Mouse (Mus musculus): ENCODE results near the gene BC017158. TPM values are rescaled to one million over a fixed set of nuclear protein-coding genes. Genes with fewer than 3 reads are reported as not detected.
A peak's percentile ranks its signal among the peaks of the same experiment; 100 is the strongest.

The BC017158 gene
- polyA plus RNA-seq, 1 experiment from 2014 or later, result 34.7 TPM

DNA sequence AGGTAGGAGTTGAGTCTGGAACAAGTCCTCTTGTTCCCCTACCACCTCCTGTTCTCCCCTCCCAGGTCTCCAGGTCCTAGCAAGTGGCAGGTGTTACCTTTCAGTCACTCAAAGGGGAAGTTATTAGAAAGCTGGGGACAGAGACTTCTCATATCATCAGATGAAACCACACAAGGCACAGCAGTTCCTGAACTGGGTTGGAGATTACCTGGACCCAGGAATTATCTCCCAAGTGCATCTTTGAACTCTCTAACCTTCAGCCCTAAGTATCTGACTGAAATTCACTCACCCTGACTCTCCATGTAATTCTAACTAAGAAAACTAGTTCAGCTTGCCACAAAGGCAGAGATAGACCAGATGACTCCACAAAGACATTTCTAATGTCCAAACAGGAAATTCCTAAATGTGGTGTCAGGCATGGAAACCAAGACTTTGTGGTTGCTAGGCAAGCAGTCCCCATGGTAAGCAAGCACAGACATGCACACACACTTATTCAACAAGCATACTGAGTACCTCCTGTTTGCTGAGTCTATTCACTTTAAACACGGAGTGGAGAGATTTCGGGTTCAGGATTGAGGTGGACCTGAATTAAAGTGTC lies 22.3 kb upstream of the BC017158 start:
- Histone ChIP-seq H3K27me3 (replicated peaks) (no peaks in the 10 kb centered on the region), H3K4me1 (peaks cover 25% of the 10 kb centered on the region), H3K4me2 (no peak overlapping the region), H3K4me3 (replicated peaks) (no peak overlapping the region), H3K9ac (no peak overlapping the region), H3K36me3 (no peaks in the 10 kb centered on the region), H3K9me3 (no peaks in the 10 kb centered on the region), H3K27ac (peak overlapping the region; percentile 85)
- no peak for ATAC-seq (ENCODE audit: insufficient read depth, low FRiP score, low read depth)
- 49% methylated on average over 2 of the region's 2 CpGs for WGBS

DNA sequence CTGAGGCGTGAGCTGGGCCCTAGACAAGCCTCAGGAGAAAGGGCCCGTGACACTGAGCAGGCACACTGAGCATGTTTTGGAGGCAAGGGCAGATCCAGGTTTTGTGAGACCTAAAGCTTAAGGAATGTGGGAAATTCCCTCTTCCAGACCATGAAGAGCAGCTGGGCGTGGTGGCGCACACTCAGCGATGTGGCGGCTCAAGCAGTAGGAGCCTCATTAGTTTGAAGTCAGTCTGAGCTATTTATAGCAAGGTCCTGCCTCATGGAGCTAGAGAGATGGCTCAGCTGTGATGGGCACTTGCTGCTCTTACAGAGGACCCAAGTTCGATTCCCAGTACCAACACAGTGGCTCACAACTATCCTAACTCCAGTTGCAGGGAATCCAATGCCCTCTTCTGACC lies 21.2 kb upstream of the BC017158 start:
- H3K9ac ChIP-seq, result no peak overlapping the region
- WGBS, result 64% methylated on average over 7 of the region's 7 CpGs
- H3K4me2 ChIP-seq, result no peak overlapping the region
- no peak overlapping the region for H3K4me3 ChIP-seq (replicated peaks)
- no peaks in the 10 kb centered on the region for H3K9me3 ChIP-seq
- H3K36me3 ChIP-seq, result no peaks in the 10 kb centered on the region
- no peak overlapping the region for H3K27ac ChIP-seq
- peaks cover 25% of the 10 kb centered on the region for H3K4me1 ChIP-seq
- H3K27me3 ChIP-seq (replicated peaks), result no peaks in the 10 kb centered on the region
- no peak for ATAC-seq (ENCODE audit: insufficient read depth, low FRiP score, low read depth)

DNA sequence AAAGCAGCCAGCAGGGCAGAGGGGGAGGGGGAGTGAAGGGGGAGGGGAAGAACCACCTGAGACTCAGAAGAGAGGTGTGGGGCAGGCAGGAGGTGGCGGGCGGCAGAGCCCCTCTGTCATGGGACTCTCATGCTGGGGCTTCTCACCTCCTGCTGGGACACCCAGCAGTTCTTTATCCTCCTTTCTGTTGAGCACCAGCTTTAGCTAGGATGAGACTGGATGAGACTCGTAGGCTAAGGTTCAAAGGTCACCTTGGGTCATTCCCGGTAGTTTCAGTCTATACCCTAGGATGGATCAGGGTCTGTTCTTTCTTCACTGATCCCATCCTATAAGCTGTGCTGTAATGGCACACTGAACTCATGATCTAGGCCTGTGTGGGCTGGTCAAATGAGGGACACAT lies 19.0 kb upstream of the BC017158 start:
- Histone ChIP-seq H3K36me3 (no peaks in the 10 kb centered on the region), H3K4me2 (no peak overlapping the region), H3K4me3 (replicated peaks) (no peak overlapping the region), H3K27ac (no peak overlapping the region), H3K9ac (no peak overlapping the region), H3K9me3 (no peaks in the 10 kb centered on the region), H3K4me1 (peaks cover 25% of the 10 kb centered on the region), H3K27me3 (replicated peaks) (no peaks in the 10 kb centered on the region)
- WGBS, result 60% methylated on average over 4 of the region's 4 CpGs
- ATAC-seq (ENCODE audit: insufficient read depth, low FRiP score, low read depth), result no peak

DNA sequence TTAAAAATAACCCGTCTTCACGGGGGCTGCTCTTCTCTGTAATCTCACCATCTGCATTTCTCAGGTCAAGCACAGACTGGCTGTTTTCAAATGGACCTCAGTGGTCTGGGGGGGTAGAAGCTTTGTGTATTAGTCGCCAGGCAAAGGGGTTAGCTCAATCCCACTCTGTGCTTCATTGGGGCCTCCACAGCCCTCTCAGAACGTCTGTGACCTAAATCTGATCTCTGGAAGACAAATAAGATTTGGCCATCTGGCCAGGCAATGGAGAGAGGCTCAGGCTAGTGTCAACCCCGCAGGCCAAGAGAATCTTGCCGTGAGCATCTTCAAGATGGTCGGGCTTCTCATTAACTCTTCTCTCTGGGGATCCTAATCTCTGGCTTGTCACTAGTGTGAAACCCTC lies 16.5 kb upstream of the BC017158 start:
- no peak overlapping the region for H3K9ac ChIP-seq
- no peaks in the 10 kb centered on the region for H3K36me3 ChIP-seq
- 56% methylated on average over 7 of the region's 7 CpGs for WGBS
- no peak overlapping the region for H3K4me3 ChIP-seq (replicated peaks)
- no peaks in the 10 kb centered on the region for H3K9me3 ChIP-seq
- peaks cover 13% of the 10 kb centered on the region for H3K4me1 ChIP-seq
- H3K27ac ChIP-seq, result no peak overlapping the region
- no peaks in the 10 kb centered on the region for H3K27me3 ChIP-seq (replicated peaks)
- no peak overlapping the region for H3K4me2 ChIP-seq
- ATAC-seq (ENCODE audit: insufficient read depth, low FRiP score, low read depth), result no peak

DNA sequence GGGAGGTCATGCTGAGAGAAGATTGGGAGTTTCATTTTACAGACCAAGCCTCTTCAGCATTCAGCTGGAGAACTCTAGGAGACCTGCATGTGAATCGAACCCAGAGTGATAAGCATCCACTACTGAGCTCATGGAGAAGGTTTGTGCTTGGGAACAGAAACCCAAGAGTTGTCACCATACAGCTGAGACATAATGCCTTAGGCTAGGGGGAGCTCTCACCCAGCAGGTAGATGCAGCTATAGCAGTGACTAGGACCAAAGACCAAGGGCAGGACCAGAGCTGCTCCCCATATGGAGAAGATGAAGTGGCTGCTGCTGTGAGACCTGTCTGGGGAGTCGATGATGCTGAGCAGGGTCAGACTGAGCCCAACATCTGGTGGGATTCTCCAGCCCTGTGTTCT lies 15.6 kb upstream of the BC017158 start:
- no peaks in the 10 kb centered on the region for H3K9me3 ChIP-seq
- H3K4me3 ChIP-seq (replicated peaks), result no peak overlapping the region
- no peaks in the 10 kb centered on the region for H3K27me3 ChIP-seq (replicated peaks)
- no peaks in the 10 kb centered on the region for H3K36me3 ChIP-seq
- no peak overlapping the region for H3K27ac ChIP-seq
- no peak overlapping the region for H3K9ac ChIP-seq
- ATAC-seq (ENCODE audit: insufficient read depth, low FRiP score, low read depth), result no peak
- peaks cover 6% of the 10 kb centered on the region for H3K4me1 ChIP-seq
- 85% methylated on average over 2 of the region's 2 CpGs for WGBS
- H3K4me2 ChIP-seq, result no peak overlapping the region

DNA sequence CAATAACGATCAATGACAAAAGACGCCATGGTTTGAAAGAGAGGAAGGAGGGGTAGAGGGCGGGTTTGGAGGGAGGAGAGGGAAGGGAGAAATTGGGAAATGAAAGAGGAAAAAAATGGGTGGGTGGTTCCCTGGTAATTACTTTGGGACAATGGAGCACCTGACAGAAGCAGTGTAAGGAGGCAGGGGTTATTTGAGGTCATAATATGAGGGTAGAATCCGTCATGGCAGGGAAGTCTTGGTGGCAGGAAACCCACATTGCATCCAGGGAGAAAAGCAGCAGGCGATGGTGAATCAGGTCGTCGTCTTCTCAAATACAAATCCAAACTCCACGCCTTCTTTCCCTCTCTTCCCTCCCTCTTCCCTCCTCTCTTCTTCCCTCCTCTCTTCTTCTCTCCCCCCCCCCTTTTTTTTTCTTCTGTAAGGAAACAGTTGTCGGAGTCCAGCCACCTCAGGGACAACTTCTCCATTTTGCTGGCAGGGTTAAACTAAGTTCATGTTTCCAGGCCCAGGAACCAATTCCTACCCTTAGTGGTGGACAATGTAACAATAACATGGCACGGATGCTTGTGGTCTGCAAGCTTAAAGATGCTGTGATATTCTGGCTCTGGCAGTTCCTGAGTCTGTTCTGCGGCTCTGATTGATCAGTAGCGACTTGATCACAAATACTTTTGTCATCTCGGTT lies 14.5 kb upstream of the BC017158 start:
- no peaks in the 10 kb centered on the region for H3K9me3 ChIP-seq
- no peaks in the 10 kb centered on the region for H3K36me3 ChIP-seq
- H3K4me2 ChIP-seq, result no peak overlapping the region
- no peak overlapping the region for H3K4me3 ChIP-seq (replicated peaks)
- no peak for ATAC-seq (ENCODE audit: insufficient read depth, low FRiP score, low read depth)
- no peak overlapping the region for H3K27ac ChIP-seq
- peaks cover 6% of the 10 kb centered on the region for H3K4me1 ChIP-seq
- 75% methylated on average over 13 of the region's 13 CpGs for WGBS
- H3K27me3 ChIP-seq (replicated peaks), result no peaks in the 10 kb centered on the region
- H3K9ac ChIP-seq, result no peak overlapping the region

DNA sequence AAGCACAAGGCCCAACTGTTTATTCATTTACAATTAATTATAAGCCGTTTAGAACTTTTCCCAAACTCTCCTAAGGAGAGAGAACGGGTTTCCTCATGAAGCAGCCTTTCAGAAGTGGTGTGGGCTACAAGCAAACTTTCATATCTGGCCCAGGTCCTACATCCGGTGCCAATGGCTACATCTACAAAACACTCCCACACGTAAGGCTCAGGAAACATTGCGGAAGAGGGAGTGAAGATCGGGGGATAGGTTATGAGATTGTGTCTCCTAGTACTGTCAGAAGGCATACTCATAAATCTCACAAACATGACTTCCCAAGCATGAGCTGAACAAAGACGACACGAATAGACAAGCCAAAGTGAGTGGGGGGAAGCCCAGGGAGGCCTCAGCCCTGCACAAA lies 13.8 kb upstream of the BC017158 start:
- ATAC-seq (ENCODE audit: insufficient read depth, low FRiP score, low read depth), result no peak
- no peaks in the 10 kb centered on the region for H3K9me3 ChIP-seq
- WGBS, result 65% methylated on average over 8 of the region's 8 CpGs
- no peak overlapping the region for H3K27ac ChIP-seq
- H3K27me3 ChIP-seq (replicated peaks), result no peaks in the 10 kb centered on the region
- no peak overlapping the region for H3K4me2 ChIP-seq
- H3K9ac ChIP-seq, result no peak overlapping the region
- no peaks in the 10 kb centered on the region for H3K36me3 ChIP-seq
- peaks cover 6% of the 10 kb centered on the region for H3K4me1 ChIP-seq
- H3K4me3 ChIP-seq (replicated peaks), result no peak overlapping the region

DNA sequence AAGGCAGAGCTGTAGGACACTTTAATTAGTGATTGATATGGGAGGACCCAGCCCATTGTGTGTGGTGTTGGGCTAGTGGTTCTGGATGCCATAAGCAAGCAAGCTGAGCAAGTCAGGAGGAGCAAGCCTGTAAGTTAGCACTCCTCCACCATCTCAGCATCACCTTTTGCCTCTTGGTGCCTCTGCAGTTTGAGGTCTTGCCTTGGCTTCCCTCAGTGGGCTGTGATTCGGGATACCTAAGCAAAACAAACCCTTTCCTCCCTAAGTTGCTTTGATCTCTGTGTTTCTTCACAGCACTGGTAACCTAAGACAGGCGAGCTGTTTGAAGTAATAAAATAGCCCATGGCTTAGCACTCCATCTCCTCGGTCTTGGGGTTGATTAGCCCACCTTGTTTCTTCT lies 13.3 kb upstream of the BC017158 start:
- ATAC-seq (ENCODE audit: insufficient read depth, low FRiP score, low read depth), result no peak
- Histone ChIP-seq H3K27ac (no peak overlapping the region), H3K27me3 (replicated peaks) (no peaks in the 10 kb centered on the region)

DNA sequence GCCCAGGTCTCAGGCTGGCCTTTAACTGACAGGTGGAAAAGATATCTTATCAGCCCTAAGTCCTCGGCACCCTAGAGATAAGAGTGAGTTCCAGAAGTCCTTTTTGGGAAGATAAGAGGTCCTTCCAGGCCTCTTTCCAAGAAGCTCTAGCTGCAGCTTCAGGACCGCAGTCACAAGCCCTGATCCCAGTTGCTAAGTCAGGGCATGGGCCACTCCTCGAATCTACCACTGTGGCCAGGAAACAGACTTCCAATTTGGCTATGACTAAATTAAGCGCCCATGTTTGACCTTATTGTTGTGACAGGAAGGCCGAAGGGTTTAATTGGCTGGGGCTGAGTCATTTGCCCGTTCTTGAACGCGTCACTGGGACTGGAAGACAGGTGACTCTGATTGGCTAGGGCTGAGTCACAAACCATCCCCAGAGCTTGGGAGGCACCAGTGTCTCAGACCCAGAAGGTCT lies 12.3 kb upstream of the BC017158 start:
- H3K36me3 ChIP-seq, result no peaks in the 10 kb centered on the region
- no peak overlapping the region for H3K27ac ChIP-seq
- no peaks in the 10 kb centered on the region for H3K27me3 ChIP-seq (replicated peaks)
- no peak overlapping the region for H3K9ac ChIP-seq
- H3K9me3 ChIP-seq, result no peaks in the 10 kb centered on the region
- no peak overlapping the region for H3K4me2 ChIP-seq
- H3K4me1 ChIP-seq, result peaks cover 6% of the 10 kb centered on the region
- no peak overlapping the region for H3K4me3 ChIP-seq (replicated peaks)
- ATAC-seq (ENCODE audit: insufficient read depth, low FRiP score, low read depth), result no peak
- WGBS, result 50% methylated on average over 8 of the region's 8 CpGs

More for the DNA sequence above, 13.3 kb upstream of the BC017158 start:
- no peak overlapping the region for H3K4me2 ChIP-seq
- WGBS, result 52% methylated on average over 3 of the region's 3 CpGs
- H3K4me3 ChIP-seq (replicated peaks), result no peak overlapping the region
- H3K4me1 ChIP-seq, result peaks cover 6% of the 10 kb centered on the region
- H3K36me3 ChIP-seq, result no peaks in the 10 kb centered on the region
- H3K9me3 ChIP-seq, result no peaks in the 10 kb centered on the region
- no peak overlapping the region for H3K9ac ChIP-seq

DNA sequence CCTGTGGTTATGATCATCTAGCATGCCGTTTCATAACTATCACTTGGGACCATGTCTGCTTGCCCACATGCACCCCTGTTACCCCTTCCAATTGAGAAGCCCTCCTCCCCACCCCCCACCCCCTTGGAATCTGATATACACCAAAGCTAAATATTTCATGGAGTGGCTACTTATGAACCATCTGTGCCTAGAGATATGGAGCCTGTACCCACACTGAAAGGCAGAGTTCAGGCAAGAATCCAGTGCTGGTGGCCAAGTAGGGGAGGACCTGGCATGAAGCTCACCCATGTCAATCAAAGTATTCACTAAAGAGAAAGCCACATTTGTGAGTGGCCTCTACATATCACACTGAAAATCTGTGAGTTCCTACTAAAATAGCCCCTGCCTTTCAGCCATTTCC lies 11.8 kb upstream of the BC017158 start:
- H3K9ac ChIP-seq, result no peak overlapping the region
- no peaks in the 10 kb centered on the region for H3K36me3 ChIP-seq
- no peak for ATAC-seq (ENCODE audit: insufficient read depth, low FRiP score, low read depth)
- H3K27ac ChIP-seq, result no peak overlapping the region
- H3K9me3 ChIP-seq, result no peaks in the 10 kb centered on the region
- H3K4me1 ChIP-seq, result peaks cover 6% of the 10 kb centered on the region
- H3K4me3 ChIP-seq (replicated peaks), result no peak overlapping the region
- 61% methylated on average over 1 of the region's 1 CpGs for WGBS
- no peaks in the 10 kb centered on the region for H3K27me3 ChIP-seq (replicated peaks)
- no peak overlapping the region for H3K4me2 ChIP-seq

DNA sequence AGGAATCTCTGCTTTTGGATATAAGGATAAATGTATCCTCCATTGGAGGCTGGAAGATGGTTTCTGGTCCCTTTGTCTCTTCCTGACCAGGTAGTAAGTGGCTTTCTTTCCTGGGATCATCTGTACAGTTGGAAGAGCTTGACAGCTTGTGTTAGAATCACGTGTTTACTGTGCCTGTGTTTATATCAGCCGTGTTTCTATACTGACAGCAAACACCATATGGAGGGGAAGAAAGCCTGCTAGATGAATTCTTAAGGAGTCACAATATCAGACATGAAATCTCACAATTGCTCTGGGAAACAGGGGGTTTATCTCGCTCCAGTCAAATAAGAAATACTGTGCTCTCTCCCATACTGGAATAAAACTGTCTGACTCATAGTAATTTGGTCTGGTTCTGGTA lies 11.2 kb upstream of the BC017158 start:
- Histone ChIP-seq H3K4me1 (peaks cover 6% of the 10 kb centered on the region), H3K4me3 (replicated peaks) (no peak overlapping the region), H3K4me2 (no peak overlapping the region), H3K27me3 (replicated peaks) (no peaks in the 10 kb centered on the region), H3K27ac (no peak overlapping the region), H3K9me3 (no peaks in the 10 kb centered on the region), H3K36me3 (no peaks in the 10 kb centered on the region), H3K9ac (no peak overlapping the region)
- 43% methylated on average over 3 of the region's 3 CpGs for WGBS
- ATAC-seq (ENCODE audit: insufficient read depth, low FRiP score, low read depth), result no peak

DNA sequence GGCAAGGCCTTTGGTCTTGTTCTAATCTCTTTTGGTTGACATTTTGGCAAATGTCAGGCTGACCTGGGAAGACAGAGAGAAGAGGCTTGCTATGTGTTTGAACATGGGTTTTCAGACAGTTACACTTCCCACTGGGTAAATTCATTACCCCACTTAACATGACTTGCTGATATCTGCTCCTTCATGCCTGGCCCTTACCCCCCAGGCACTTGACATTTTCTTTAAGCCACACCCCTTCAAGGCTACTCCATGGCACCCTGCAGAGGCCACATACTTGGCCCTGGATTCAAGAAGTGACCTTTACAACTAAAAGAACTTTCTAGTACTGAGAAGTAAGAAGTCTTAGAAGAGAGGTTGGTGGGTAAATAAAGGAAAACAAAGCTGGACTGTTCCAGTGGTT lies 9.9 kb upstream of the BC017158 start:
- H3K27me3 ChIP-seq (replicated peaks), result no peaks in the 10 kb centered on the region
- no peak overlapping the region for H3K4me2 ChIP-seq
- no peak for ATAC-seq (ENCODE audit: insufficient read depth, low FRiP score, low read depth)
- H3K4me3 ChIP-seq (replicated peaks), result no peak overlapping the region
- no peaks in the 10 kb centered on the region for H3K36me3 ChIP-seq
- no peak overlapping the region for H3K27ac ChIP-seq
- no peaks in the 10 kb centered on the region for H3K9me3 ChIP-seq
- no peak overlapping the region for H3K9ac ChIP-seq
- H3K4me1 ChIP-seq, result peaks cover 6% of the 10 kb centered on the region

Data from stomach, embryonic 15.5 days (tissue).